Mouse (Mus musculus): Measurements from ENCODE around the gene Vars2.

The Vars2 gene

DNA sequence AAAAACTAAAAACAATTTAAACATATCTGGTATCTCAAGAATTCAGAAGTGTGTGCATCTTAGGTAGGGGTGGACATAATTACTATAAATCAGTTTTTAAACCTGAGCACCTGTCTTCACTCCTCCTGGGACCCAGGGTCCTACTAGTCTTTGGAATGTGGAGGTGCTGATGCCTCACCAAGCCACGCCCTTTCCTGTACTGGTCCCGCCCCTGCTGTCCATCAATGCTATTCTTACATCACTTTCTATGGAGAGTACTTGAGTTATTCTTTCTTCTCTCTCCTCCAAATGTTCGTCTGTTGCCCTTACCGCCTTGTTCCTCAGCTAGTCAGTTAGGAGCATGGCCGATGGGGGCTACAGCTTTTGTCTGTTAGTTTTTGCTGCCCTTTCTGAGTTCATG is 31.0 kb downstream of the Vars2 start:
- in situ Hi-C loops (cut with MboI, MseI), result loop anchor here (5.0 kb wide), 2 partner anchors 96 to 101 kb away; no protein-coding TSS in a partner anchor

DNA sequence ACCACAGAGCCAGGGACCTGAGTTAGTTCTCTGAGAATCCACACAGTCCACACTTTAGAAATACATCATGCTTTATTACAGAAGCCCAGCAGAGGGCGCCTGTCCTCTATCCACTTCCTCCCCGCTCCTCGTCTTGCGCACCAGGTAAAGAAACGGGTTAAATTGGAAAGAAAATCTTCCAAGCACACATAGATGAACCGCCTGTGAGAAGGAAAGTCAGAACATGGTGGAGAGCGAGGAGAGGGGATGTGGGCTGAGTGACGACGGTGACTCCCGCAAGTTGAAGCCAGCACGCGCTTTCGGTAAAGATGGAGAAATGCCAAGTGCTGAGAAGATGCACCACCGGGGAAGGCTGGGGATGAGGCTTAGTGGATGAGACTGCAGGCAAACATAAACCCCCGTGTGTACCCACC is 31.7 kb downstream of the Vars2 start:
- in situ Hi-C loops (cut with MboI, MseI), result loop anchor here (5.0 kb wide), 2 partner anchors 97 to 102 kb away; no protein-coding TSS in a partner anchor

- in situ Hi-C loops (cut with MboI, MseI), result loop anchor here (5.0 kb wide), 2 partner anchors 97 to 102 kb away; no protein-coding TSS in a partner anchor
Measured at GRCm38 (mm10) chr17:35635202-35635601, 32.2 kb downstream of the Vars2 start.

- in situ Hi-C loops (cut with MboI, MseI), result no loop called here
Measured at GRCm38 (mm10) chr17:35633992-35634391, 33.4 kb downstream of the Vars2 start.

GRCm38 (mm10) chr17:35626537-35626936 is 40.9 kb downstream of the Vars2 start, which contains the start of gene Gm9573:
Gene Gm9573, minus strand, starts transcription at chr17:35626637.
- in situ Hi-C loops (cut with MboI, MseI), result no loop called here

- in situ Hi-C loops (cut with MboI, MseI), result no loop called here
Measured at GRCm38 (mm10) chr17:35617127-35617526, 50.3 kb downstream of the Vars2 start.
